Mouse (Mus musculus) ovary, adult 2 months (tissue): ENCODE results near the gene Pakap. TPM values are rescaled to one million over a fixed set of nuclear protein-coding genes. Genes with fewer than 3 reads are reported as not detected.

Experiments
- polyA plus RNA-seq: library from polyadenylated mRNA; depleted of rRNA; stranded (reverse); fragments of >200 nt; gene quantifications from 2 replicates; pipeline ENCODE4 v1.2.3, GENCODE M21; 2012; rRNA removed

Pakap gene
- 2.3 and 2.9 TPM in 2 replicates for polyA plus RNA-seq

DNA sequence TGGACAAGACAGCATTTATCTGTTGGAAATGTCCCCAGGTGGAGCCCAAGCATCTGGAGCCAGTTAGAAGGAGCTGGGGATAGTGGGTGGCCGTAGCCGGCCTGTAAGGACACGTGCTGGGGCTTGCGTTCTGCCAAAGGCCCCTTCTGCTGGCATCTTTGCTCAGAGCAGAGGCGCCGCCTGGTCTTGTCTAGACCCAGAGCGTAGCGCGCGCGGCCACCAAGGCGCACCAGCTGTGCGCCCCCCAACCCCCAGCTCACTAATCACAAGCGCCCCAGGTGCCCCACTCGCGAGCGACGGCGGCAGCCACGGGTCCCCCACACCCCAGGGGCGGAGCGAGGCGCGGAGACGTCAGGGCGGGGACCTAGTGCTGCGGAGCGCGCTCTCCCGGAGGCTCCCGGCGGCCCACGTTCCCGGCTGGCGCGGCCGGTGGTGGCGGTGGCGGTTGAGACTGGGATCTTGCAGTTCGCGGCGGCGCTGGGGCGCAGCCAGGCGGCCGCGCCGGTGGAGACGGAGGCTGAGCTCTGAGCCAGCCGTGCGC, at the start of gene Pakap:
TSS of gene Pakap (plus strand) at position 514 of the 541 bp plus-strand sequence.

DNA sequence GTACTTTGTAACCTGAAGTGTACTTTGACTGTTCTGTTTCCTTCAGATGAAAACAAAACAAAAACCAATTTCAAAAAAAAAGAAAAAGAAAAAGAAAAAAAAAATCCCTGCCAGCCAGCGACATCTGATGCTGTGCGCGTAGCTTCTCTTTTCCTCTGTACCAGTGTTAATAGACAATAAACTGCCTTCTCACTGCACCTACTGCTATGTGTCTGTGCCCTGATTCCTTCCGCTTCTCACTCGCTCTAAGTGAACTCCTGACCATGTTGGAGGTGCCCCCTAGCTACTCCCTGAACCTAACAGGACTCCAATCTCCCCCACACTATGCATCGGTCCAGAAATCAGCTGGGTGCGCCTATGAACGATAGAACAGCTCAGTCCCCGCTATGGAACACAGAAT, 149.4 kb downstream of the Pakap start, which contains the start of gene Akap2:
TSS of gene Akap2 (plus strand) at position 304 of the 400 bp plus-strand sequence.

DNA sequence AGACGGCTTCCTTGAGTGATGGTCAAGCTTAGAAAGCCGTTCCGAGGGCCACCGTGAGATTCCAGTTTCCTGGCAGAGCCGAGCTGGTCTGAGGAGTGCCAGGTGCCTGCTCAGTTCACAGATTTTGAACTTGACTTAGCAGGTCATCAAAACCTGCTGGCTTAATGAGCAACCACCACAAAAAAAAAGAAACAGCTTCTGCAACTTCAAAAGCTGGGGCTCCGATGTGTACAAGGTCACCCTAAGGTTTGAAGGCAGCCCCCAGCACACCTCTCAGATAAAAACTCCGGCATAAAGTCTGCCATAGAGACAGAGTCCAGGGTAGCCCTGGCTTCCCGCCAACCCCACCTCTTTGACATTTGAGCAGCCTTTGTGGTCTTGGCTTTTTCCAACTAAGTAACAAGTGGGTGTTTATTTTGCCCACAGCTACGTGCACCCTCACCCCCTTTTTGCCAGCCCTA, 348.3 kb downstream of the Pakap start, which contains the start of gene D630039A03Rik:
TSS of gene D630039A03Rik (minus strand) at position 97 of the 461 bp plus-strand sequence.

Other genes starting within 250 kb of the Pakap start
- 0.28 and 0.30 TPM in 2 replicates for gene Palm2, start 133.9 kb upstream of the Pakap start, polyA plus RNA-seq
- gene Akap2, start 149.5 kb downstream of the Pakap start, polyA plus RNA-seq = 50.0 and 51.4 TPM in 2 replicates